Comparison of ENCODE assay signal across 25 mouse cellular contexts in genomic region chr6:58912842-58913241, GRCm38 (mm10).
"Had no signal": no experiment of that assay in that cellular context is flagged by ENCODE, and none has a peak within 500 bp of the region (broad histone marks: within the 10 kb centered on the region; RNA-seq: fewer than 3 reads in every experiment).

No protein-coding gene starts in this region.

- H3K36me3 ChIP-seq: limb, embryonic 15.5 days had no signal

- H3K4me1 ChIP-seq: heart, embryonic 13.5 days; heart, embryonic 15.5 days; hindbrain, embryonic 13.5 days; hindbrain, embryonic 15.5 days; limb, embryonic 13.5 days; limb, embryonic 15.5 days had no signal

- H3K9me3 ChIP-seq: heart, embryonic 15.5 days; hindbrain, embryonic 13.5 days; hindbrain, embryonic 15.5 days; limb, embryonic 13.5 days; limb, embryonic 15.5 days had no signal

- H3K4me2 ChIP-seq: heart, embryonic 11.5 days; heart, embryonic 13.5 days; heart, embryonic 15.5 days; hindbrain, embryonic 13.5 days; hindbrain, embryonic 15.5 days; limb, embryonic 13.5 days; limb, embryonic 15.5 days; liver, embryonic 11.5 days had no signal

- H3K27me3 ChIP-seq: heart, embryonic 13.5 days; heart, embryonic 15.5 days; hindbrain, embryonic 13.5 days; hindbrain, embryonic 15.5 days; limb, embryonic 13.5 days; limb, embryonic 15.5 days had no signal

- H3K27ac ChIP-seq: heart, embryonic 13.5 days; heart, embryonic 15.5 days; hindbrain, embryonic 13.5 days; hindbrain, embryonic 15.5 days; hindbrain, postnatal 0 days; kidney, postnatal 0 days; limb, embryonic 13.5 days; limb, embryonic 15.5 days; liver, embryonic 14.5 days had no signal

- ATAC-seq: forebrain, postnatal 0 days; hindbrain, postnatal 0 days had no signal

- DNase-seq: forebrain, postnatal 0 days; gastrocnemius, postnatal 14 days; gastrocnemius, postnatal 36 days; heart, adult 18-20 months; heart, postnatal 14 days; heart, postnatal 36 days; kidney, adult 11 months; kidney, adult 2 months; kidney, adult 9 months; kidney, postnatal 14 days; kidney, postnatal 36 days; layer of hippocampus, adult 9-11 months; layer of hippocampus, postnatal 36 days; left cerebral cortex, postnatal 4 days had no signal

- H3K9ac ChIP-seq: forebrain, postnatal 0 days; heart, embryonic 13.5 days; heart, embryonic 15.5 days; hindbrain, embryonic 13.5 days; hindbrain, embryonic 15.5 days; limb, embryonic 13.5 days; limb, embryonic 15.5 days; liver, embryonic 14.5 days had no signal

- H3K4me3 ChIP-seq: heart, embryonic 13.5 days; heart, embryonic 15.5 days; hindbrain, embryonic 13.5 days; hindbrain, embryonic 15.5 days; limb, embryonic 13.5 days; limb, embryonic 15.5 days had no signal
